Mouse (Mus musculus): ENCODE data around the gene Capza2. TPM values are rescaled to one million over a fixed set of nuclear protein-coding genes. Genes with fewer than 3 reads are reported as not detected.
"Not testable (repeated sequence)": the region's sequence is repeated elsewhere in the genome, so short reads cannot be mapped to it uniquely, and the experiment has no call there.

Gene Capza2
- polyA plus RNA-seq, 2 experiments: 32.1 to 91.6 TPM

DNA sequence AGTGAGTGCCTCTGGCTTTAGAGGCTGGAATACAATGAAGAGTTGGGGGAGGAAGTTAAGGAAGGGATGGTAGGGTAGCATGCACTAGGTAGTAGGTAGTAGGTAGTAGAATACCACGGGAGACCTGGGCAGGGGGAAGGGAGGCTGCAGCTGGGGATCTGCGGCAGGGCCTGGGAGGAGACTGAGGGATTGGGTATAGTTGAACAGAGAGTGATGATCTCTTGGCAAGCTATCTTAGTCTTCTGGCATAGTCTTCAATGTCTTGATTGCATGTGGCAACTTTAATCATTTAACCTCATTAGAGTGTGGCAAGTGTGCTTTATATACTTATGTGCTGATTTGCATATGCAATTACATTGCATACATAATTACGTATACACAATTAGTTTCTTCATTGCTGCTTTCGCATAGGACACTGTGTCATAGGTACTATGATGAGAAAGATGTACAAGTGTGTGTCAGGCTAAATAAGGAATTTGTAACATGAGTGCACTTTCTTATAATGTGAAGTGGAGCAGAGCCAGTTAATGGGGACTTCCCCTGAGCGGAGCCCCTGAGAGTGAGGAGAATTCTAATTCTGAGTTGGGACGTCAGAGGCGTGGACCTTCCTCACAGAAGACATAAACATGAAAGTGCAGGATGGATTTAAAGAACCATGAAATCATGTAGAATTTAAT is 65.0 kb downstream of the Capza2 start:
- H3K9me3 ChIP-seq (ENCODE audit: control insufficient read depth, low read length): no peaks in the 10 kb centered on the region
- no peak overlapping the region for H3K9ac ChIP-seq (replicated peaks)
- H3K4me1 ChIP-seq (replicated peaks; ENCODE audit: control insufficient read depth in 2 of 2, insufficient read depth in 2 of 2, low read length in 1 of 2): peaks cover 0 to 9% of the 10 kb centered on the region in 2 experiments; a peak in 2 of 4 replicates
- H3K36me3 ChIP-seq (replicated peaks; ENCODE audit: control insufficient read depth, insufficient read depth, low read depth): no peaks in the 10 kb centered on the region
- no peak for DNase-seq (ENCODE audit: low read depth in 3 of 3, low spot score in 3 of 3)
- H3K27ac ChIP-seq: no peak overlapping the region
- ATAC-seq (ENCODE audit: insufficient read depth): no peak
- no peaks in the 10 kb centered on the region for H3K27me3 ChIP-seq (ENCODE audit: control insufficient read depth, insufficient read depth, low read length)
- no peak overlapping the region for H3K4me2 ChIP-seq (ENCODE audit: low read depth)
- no peak overlapping the region for H3K4me3 ChIP-seq (ENCODE audit: insufficient read depth in 1 of 2, low read depth in 2 of 2, low read length in 2 of 2)
- 72% methylated on average over 7 of the region's 7 CpGs for WGBS (ENCODE audit: insufficient replicate concordance)
- TF ChIP-seq CTCF (IDR thresholded peaks at IDR 0.05; ENCODE audit: low read depth) (no peak), EP300 (IDR thresholded peaks at IDR 0.05; ENCODE audit: low read depth) (no peak)

DNA sequence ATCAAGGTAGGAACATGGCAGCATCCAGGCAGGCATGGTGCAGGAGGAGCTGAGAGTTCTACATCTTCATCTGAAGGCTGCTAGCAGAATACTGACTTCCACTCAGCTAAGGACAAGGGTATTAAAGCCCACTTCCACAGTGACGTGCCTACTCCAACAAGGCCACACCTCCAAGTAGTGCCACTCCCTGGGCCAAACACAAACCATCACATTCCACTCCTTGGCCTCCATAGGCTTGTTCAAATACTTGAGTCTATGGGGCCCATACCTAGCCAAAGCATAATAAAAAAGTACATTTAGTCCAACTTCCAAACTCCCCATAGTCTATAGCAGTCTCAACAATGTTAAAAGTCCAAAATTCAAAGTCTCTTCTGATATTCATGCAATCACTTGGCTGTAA is 68.0 kb downstream of the Capza2 start:
- ATAC-seq (ENCODE audit: insufficient read depth); DNase-seq (ENCODE audit: low read depth in 3 of 3, low spot score in 3 of 3); H3K9ac ChIP-seq (replicated peaks); H3K4me3 ChIP-seq (ENCODE audit: insufficient read depth in 1 of 2, low read depth in 2 of 2, low read length in 2 of 2); H3K36me3 ChIP-seq (replicated peaks; ENCODE audit: control insufficient read depth, insufficient read depth, low read depth); H3K9me3 ChIP-seq (ENCODE audit: control insufficient read depth, low read length); H3K4me1 ChIP-seq (replicated peaks; ENCODE audit: control insufficient read depth in 2 of 2, insufficient read depth in 2 of 2, low read length in 1 of 2); H3K27ac ChIP-seq; H3K4me2 ChIP-seq (ENCODE audit: low read depth); H3K27me3 ChIP-seq (ENCODE audit: control insufficient read depth, insufficient read depth, low read length): not testable (repeated sequence)
- WGBS (ENCODE audit: insufficient replicate concordance): 78% methylated on average over 1 of the region's 1 CpGs

DNA sequence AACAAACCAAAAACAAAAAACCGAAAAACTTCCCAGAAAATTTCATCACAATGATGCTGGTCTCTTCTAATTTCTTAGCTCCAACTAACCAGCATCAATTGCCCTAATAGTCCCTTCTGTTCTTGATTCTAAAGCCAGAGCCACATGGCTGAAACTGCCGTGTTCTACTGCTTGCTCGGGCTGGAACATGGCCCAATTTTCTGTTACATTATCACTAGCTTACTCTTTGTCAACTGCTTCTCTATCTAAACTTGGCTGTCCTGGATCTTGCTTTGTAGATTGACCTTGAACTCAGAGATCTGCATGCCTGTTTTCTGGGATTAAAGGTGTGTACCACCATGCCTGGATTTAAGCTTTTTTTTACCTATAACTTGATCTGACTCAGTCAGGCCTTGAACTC is 69.9 kb downstream of the Capza2 start:
- H3K4me2 ChIP-seq (ENCODE audit: low read depth): no peak overlapping the region
- WGBS (ENCODE audit: insufficient replicate concordance): 61% methylated on average over 3 of the region's 3 CpGs
- H3K4me1 ChIP-seq (replicated peaks; ENCODE audit: control insufficient read depth in 2 of 2, insufficient read depth in 2 of 2, low read length in 1 of 2): peaks cover 0 to 2% of the 10 kb centered on the region in 2 experiments; a peak in 1 of 4 replicates
- ATAC-seq (ENCODE audit: insufficient read depth): no peak
- no peak overlapping the region for H3K4me3 ChIP-seq (ENCODE audit: insufficient read depth in 1 of 2, low read depth in 2 of 2, low read length in 2 of 2)
- H3K9ac ChIP-seq (replicated peaks): no peak overlapping the region
- no peak for DNase-seq (ENCODE audit: low read depth in 3 of 3, low spot score in 3 of 3)
- no peaks in the 10 kb centered on the region for H3K36me3 ChIP-seq (replicated peaks; ENCODE audit: control insufficient read depth, insufficient read depth, low read depth)
- TF ChIP-seq CTCF (IDR thresholded peaks at IDR 0.05; ENCODE audit: low read depth) (no peak), EP300 (IDR thresholded peaks at IDR 0.05; ENCODE audit: low read depth) (no peak)
- no peak overlapping the region for H3K27ac ChIP-seq
- no peaks in the 10 kb centered on the region for H3K9me3 ChIP-seq (ENCODE audit: control insufficient read depth, low read length)
- H3K27me3 ChIP-seq (ENCODE audit: control insufficient read depth, insufficient read depth, low read length): no peaks in the 10 kb centered on the region

Other genes starting within 250 kb of the Capza2 start
- 2.5 and 3.1 TPM in 2 replicates for gene Met, start 172.4 kb upstream of the Capza2 start, polyA plus RNA-seq (2012; rRNA removed)
- gene Met, start 172.4 kb upstream of the Capza2 start, polyA plus RNA-seq (2014; fragmentation: Nextera tagmentation; extraction: Ambion mirVana): 5.5 and 6.5 TPM in 2 replicates
- 6.7 and 7.9 TPM in 2 replicates for gene St7, start 56.7 kb downstream of the Capza2 start, polyA plus RNA-seq (2012; rRNA removed)
- 8.9 and 9.4 TPM in 2 replicates for gene St7, start 56.7 kb downstream of the Capza2 start, polyA plus RNA-seq (2014; fragmentation: Nextera tagmentation; extraction: Ambion mirVana)